Mouse (Mus musculus): ENCODE data around the gene Ern1. TPM values are rescaled to one million over a fixed set of nuclear protein-coding genes. Genes with fewer than 3 reads are reported as not detected.

The Ern1 gene
- polyA plus RNA-seq (2014; fragmentation: Illumina TruSeq; extraction: RNeasy Lipid Tissue Mini Kit (QIAGEN cat#74804); ENCODE audit: low read depth, low replicate concordance), result 23.3 TPM

GRCm38 (mm10) chr11:106487733-106488115 lies at the start of gene Ern1:
Ern1 (minus strand) TSS chr11:106487852.

GRCm38 (mm10) chr11:106387791-106388216 lies 99.8 kb downstream of the Ern1 start, which contains the start of gene Icam2:
Icam2 (minus strand) TSS chr11:106388075.

GRCm38 (mm10) chr11:106365366-106365765 lies 122.3 kb downstream of the Ern1 start, which contains the start of gene Prr29:
Prr29 (plus strand) TSS chr11:106365472.

GRCm38 (mm10) chr11:106353188-106353587 lies 134.5 kb downstream of the Ern1 start, which contains the start of gene Scn4a:
Scn4a (minus strand) TSS chr11:106353288.

Other genes starting within 250 kb of the Ern1 start
- 13.2 TPM for gene Ftsj3, start 231.8 kb downstream of the Ern1 start, polyA plus RNA-seq (2014; fragmentation: Illumina TruSeq; extraction: RNeasy Lipid Tissue Mini Kit (QIAGEN cat#74804); ENCODE audit: low read depth, low replicate concordance)
- gene Psmc5, start 231.7 kb downstream of the Ern1 start, polyA plus RNA-seq (2014; fragmentation: Illumina TruSeq; extraction: RNeasy Lipid Tissue Mini Kit (QIAGEN cat#74804); ENCODE audit: low read depth, low replicate concordance), result 35.5 TPM
- gene Smarcd2, start 214.9 kb downstream of the Ern1 start, polyA plus RNA-seq (2014; fragmentation: Illumina TruSeq; extraction: RNeasy Lipid Tissue Mini Kit (QIAGEN cat#74804); ENCODE audit: low read depth, low replicate concordance), result 11.7 TPM
- not detected for gene Tcam1, start 211.2 kb downstream of the Ern1 start, polyA plus RNA-seq (2014; fragmentation: Illumina TruSeq; extraction: RNeasy Lipid Tissue Mini Kit (QIAGEN cat#74804); ENCODE audit: low read depth, low replicate concordance)
- not detected for gene Gh, start 186.0 kb downstream of the Ern1 start, polyA plus RNA-seq (2014; fragmentation: Illumina TruSeq; extraction: RNeasy Lipid Tissue Mini Kit (QIAGEN cat#74804); ENCODE audit: low read depth, low replicate concordance)
- gene Cd79b, start 173.1 kb downstream of the Ern1 start, polyA plus RNA-seq (2014; fragmentation: Illumina TruSeq; extraction: RNeasy Lipid Tissue Mini Kit (QIAGEN cat#74804); ENCODE audit: low read depth, low replicate concordance), result 0.45 TPM
- not detected for gene Scn4a, start 134.6 kb downstream of the Ern1 start, polyA plus RNA-seq (2014; fragmentation: Illumina TruSeq; extraction: RNeasy Lipid Tissue Mini Kit (QIAGEN cat#74804); ENCODE audit: low read depth, low replicate concordance)
- gene Prr29, start 122.4 kb downstream of the Ern1 start, polyA plus RNA-seq (2014; fragmentation: Illumina TruSeq; extraction: RNeasy Lipid Tissue Mini Kit (QIAGEN cat#74804); ENCODE audit: low read depth, low replicate concordance), result not detected
- 1.7 TPM for gene Icam2, start 99.8 kb downstream of the Ern1 start, polyA plus RNA-seq (2014; fragmentation: Illumina TruSeq; extraction: RNeasy Lipid Tissue Mini Kit (QIAGEN cat#74804); ENCODE audit: low read depth, low replicate concordance)
- gene Tex2, start 125.6 kb upstream of the Ern1 start, polyA plus RNA-seq (2014; fragmentation: Illumina TruSeq; extraction: RNeasy Lipid Tissue Mini Kit (QIAGEN cat#74804); ENCODE audit: low read depth, low replicate concordance), result 81.4 TPM